Mouse (Mus musculus) right cerebral cortex, adult 2 months (tissue): Measurements from ENCODE around the gene Gm43302.
A peak's percentile ranks its signal among the peaks of the same experiment; 100 is the strongest.
"Not testable (repeated sequence)": the region's sequence is repeated elsewhere in the genome, so short reads cannot be mapped to it uniquely, and the experiment has no call there.

Experiments
- DNase-seq, 2 experiments: peaks; one replicate each; pipeline ENCODE4 v3.0.0; 2021 to 2022; ENCODE audit warnings: low spot score in 2 of 2

The Gm43302 gene

DNA sequence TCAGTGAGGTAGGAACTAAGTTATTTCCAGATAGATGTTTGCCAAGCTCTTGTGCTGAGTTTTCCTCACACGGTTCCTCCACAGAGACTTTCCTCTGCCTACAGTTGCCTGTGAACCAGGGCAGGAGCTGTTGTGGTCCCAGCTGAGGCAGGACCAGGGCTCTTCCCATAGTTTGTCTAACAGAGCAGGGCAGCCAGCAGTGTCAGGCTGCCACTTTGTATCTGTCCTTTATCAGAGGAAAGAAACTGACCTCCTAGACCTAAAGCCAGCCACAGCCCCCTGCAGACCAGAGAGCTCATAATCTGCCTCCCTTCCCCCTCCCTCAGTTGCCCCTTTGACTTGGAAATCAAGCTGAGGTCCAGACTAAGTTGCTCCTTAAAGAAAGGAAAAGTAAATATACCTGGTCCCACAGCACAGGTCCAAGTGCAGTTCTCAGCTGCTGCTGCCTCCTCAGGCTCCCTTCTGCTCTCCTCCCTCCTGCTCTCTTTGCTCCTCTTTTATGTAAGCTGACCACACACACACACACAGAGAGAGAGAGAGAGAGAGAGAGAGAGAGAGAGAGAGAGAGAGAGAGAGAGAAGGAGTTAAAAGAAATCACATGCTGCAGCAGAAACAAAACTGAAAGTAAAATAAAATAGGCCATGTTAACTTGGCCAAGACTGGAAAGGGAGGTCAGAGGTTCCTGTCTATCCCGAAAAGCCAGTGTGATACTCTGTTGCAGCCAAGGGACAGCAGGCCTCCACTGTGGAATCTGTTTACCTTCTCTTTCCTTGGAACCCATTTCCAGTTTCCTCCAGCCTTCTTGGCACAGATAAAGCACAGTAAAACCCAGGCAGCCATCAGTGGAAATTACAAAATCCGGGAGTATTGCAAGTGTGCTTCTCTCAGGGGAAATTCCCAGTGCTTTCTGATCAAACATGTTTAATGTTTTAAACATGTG lies at the start of gene Gm43302, which contains the start of gene Gbp6:
TSS of gene Gm43302 (minus strand) at position 470 of the 940 bp plus-strand sequence.
TSS of gene Gbp6 (minus strand) at position 473 of the 940 bp plus-strand sequence.
- peak in 1 of 2 experiments; percentile 2 for DNase-seq

DNA sequence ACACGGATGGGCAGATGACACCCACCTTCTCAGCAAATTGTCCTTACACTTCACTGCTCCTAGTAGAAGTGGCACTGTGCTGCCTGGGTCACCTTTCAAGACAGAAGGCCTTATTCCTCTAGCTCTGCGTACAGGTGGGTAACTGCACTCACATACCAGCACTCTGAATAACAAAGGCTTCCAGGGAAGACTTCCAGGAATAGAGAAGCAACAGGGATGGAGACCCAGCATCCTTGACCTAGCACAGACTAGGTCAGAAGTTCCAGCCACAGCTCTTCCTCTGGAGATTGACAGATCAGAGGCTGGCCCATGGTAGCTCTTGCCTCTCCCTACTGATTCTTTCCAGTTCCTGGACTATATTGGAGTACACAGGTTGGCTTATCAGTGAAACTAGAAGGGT lies 47.8 kb upstream of the Gm43302 start:
- DNase-seq = no peak

DNA sequence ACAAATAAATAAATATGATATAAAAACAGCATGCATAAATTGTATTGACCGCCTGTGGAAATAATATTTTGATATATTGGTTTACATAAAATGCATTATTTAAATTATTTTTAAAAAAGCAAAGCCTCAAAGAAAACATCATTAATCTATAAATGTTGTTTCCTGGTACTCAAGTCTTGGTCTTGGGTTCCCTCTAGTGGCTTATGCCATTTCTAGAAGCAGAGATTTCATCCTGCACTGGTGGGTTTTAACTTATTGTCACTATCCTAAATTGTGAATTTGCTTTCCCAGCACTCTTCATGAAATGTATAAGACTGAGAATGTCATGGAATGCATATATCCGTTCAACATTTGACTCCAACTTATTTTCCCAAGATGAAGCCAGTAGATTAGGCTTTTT lies 29.0 kb upstream of the Gm43302 start:
- DNase-seq = peak in 1 of 2 experiments; percentile 6

DNA sequence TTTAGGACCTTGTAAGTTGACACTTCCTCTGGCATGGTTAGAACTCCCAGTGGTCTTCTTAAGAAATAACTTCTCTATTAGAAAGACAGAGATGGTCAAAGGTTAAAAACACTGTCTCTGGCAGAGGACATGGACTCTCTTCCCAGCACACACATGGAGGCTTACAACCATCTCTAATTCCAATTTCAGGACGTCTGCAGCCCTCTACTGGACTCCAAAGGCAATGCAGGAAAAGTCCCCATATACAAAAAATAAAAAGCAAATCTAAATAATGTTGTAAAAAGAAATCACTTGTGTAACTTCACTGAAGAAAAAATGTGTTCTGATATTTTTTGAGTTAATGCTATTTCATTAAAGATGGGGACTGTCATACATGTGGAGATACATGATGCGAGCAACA lies 17.4 kb upstream of the Gm43302 start:
- DNase-seq = no peak

DNA sequence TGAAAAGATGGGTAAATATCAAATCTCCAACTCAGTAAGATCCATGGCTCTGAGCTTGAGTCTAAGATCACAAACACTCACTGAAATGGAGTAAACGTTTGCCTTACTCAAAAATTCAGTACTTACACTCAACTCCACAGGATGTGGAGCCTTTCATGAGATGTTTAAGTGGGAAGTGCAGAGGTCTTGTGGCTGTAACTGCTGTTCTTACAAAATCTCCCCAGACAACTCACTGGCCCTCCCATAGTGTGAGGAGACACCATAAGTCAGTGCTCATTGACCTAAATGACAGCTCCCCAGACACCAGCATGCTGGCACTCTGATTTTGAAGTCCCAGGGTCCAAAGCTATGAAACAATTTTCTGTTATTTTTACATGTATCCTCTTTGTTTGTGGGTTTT lies 15.7 kb upstream of the Gm43302 start:
- not testable (repeated sequence) for DNase-seq

DNA sequence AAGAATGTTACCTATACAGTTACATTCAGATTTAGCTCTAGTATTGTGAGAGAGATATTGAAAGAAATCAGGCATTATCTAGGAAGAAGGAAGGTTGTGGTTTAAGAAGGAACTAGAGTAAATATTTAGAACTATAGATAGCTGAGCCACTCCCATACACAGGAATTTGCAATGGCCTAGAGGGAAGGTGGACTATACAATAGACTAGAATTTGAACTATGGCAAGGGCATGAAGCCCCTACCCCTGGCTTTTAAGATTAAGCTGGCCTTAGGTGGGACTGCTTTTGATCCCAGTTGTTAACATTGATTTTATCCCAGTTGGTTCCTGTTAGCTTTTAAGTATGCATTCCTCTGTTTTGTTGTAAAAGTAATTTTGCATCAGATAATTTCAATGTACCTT lies 13.5 kb upstream of the Gm43302 start:
- DNase-seq = not testable (repeated sequence)

DNA sequence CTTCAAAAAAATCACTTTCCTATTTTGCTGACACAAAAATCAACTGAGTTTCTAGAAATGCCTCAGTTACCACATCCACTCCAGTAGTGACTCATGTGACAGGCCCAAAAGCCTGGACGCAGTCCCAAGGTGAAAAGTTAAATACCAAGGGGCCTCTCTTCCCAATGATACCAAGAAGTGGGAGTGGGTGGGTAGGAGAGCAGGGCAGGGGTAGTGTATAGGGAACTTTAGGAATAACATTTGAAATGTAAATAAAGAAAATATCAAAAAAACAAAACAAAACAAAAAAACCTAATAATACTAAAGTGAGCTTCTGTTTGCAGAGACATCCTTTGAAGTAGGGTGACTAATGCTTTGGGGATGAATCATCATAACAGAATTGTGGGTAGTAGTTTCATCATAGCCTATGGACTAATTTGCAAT lies 12.7 kb upstream of the Gm43302 start:
- no peak for DNase-seq

DNA sequence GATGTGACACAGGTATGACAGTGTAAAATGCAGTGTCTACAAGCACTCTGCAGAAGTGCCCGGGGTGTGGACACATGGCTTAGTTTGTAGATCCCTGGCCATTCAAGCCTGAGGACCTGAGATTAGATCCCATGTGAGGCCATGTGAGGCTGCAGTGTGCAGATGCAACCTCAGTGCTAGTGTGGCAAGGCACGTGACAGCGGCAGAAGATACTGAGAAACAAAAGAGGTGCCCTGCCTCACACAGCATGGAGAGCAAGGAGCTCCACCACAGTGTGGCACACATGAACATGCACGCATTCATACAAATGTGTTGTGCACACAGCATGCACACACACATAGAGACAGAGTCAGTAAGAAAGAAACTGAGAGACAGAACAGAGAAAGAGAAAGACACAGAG lies 12.2 kb upstream of the Gm43302 start:
- DNase-seq = not testable (repeated sequence)

DNA sequence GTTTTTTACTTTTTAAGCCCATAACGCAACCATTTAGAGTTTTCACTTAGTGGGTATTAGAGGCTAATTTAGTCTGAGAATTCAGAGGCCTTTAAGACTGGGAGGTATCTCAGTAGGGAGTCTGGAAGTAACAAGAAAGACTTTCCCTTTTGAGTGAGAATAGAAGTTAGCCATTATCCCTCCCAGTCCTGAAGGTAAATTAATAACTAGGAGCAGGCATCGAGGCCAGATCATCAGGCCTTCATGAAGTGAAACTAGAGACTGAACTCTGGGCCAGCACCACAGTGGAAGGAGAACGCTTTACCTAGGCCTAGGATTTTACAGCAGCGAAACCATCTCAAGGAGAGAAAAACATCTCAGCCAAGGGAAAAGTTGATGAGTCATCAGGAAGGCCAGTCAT lies 8.5 kb upstream of the Gm43302 start:
- DNase-seq = no peak

DNA sequence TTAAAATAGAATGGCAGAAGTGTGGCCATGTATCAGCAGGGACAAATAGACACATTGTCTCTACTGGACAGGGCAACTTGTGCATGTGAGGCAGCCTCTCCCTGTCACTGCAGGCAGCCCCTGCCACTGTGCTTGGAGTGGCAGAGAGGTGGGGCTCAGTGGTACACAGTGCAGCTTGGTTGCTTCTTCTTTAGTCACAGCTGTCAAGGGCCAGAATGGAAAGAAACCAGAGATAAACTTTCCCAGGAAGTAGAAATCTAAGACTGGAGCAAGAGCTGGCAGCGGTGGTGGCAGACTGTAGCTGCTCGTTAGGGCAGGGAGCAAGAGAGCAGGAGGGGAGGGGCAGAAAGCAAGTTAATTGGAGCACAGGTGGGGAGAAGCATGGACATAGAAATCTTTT lies 8.0 kb upstream of the Gm43302 start:
- DNase-seq = no peak

DNA sequence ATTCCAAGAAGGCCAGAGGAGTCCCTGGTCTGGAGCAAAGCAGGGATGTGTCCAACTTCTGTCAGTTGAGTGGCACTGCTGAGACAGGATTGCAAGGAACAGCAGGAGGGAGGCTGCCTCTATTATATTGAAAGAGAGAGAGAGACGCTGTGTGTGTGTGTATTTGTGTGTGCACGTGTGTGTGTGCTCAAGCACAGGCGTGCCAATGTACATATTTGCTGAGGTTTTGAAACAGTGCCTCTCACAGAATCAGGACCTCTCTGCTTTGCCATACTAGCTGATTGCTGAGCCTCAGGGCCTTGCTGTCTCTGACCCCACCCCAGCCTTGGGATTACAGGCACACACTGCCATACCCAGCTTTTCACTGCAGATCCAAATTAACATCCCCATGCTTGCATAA lies 2.3 kb upstream of the Gm43302 start:
- DNase-seq = no peak

DNA sequence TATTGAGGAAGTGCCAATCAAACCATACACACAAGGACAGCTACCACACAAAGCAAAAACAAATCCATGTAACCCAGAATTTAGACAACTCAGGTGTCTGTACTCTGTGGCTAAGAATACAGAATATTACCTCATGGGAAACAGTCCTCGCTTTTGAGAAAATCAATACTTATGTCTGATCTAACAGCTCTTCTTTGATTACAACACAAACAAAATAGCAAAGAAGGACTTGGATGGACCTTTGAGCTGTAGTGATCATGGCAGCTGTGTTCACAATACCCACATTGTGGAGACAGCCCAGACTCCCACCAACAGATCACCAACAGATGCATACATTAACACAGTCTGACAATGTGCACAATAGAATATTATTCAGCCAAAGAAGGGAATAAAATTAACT lies 1.0 kb downstream of the Gm43302 start:
- no peak for DNase-seq

DNA sequence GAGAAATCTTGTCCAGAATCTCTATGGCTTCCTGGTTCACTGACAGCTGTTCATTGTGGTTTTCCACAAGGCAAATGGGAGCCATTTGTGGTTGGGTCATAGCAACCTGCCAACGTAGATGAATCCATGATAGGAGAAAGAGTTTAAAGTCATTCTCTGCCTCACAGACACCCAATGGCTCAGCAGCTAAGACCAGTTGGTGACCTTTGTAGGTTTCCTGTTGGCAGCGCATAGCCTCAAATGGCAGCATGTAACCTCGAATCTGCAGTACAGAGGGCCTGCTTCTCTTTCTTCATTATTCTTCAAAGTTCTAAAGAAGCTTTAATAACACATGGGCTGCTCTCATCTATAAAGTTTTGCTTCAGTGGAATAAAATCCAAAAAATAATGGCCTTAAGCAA lies 2.6 kb downstream of the Gm43302 start:
- DNase-seq = not testable (repeated sequence)

DNA sequence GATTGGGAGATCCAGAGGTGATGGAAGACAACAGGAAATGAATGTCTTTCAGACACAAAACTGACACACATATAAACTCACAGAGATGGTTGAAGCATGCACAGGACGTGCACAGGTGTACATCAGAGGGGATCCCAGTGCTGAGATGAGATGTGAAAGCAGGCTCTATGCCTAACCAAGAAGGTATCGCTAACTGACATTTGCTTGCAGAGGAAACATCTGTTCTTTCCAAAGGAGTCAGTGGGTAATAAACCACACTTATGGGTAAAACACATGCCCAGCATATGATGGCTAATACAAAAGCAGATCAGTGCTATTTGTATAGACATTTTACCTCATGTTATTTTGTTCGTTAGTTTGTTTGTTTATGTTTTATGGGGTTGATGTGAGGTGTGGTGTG lies 32.8 kb downstream of the Gm43302 start:
- DNase-seq = not testable (repeated sequence)

DNA sequence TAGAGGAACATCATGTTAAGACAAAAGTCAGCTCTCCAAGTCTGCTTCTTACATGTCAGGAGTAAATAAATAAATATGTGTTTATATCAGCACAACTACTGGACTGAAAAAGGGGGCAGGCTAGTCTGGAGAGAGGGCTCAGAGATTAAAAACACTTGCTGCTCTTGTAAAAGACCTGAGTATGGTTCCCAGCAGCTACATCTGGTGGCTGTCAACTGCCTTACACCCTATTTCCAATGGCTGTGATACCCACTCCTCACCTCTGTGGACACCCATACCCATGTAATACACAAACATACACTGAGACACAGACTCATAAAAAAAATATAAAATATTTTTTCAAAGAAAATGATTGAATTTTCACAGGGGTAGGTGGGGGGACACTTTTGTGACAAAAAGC lies 41.0 kb downstream of the Gm43302 start:
- DNase-seq = no peak

DNA sequence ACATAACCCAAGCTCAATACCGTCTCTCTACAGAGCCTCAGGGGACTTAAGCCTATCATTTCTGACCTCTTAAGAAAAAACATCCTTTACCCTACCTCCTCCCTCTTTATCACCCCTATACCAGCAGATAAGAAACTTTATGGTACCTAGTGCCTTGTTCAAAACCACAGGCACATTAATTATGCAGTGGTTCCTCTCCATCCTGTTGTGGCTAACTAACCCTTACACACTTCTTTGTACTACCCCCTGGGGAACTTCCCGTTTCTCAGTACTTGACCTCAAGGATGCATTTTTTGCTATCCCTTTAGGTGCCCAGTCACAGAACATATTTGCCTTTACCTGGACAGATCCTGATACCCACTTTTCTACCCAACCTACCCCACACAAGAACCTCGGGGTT lies 48.8 kb downstream of the Gm43302 start:
- DNase-seq = not testable (repeated sequence)

DNA sequence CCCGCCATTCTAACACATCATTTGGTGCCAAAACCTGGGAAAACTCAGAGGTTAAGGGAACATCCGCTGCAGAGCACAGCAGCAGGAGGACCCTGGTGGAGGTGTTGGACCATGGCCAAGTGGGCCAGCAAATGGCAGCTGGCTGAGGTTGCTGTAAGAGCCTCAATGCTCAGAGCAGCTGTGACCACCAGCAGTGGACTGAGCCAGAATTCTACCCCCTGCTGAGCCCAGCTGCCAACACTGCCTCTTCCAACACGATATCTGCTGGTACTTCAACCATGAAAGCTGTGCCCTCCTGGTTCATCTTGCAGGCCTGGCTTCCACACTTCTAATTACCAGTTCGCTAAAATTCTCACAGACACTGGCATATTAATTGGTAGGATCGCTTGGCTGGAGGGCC lies 52.5 kb downstream of the Gm43302 start:
- DNase-seq = not testable (repeated sequence)

DNA sequence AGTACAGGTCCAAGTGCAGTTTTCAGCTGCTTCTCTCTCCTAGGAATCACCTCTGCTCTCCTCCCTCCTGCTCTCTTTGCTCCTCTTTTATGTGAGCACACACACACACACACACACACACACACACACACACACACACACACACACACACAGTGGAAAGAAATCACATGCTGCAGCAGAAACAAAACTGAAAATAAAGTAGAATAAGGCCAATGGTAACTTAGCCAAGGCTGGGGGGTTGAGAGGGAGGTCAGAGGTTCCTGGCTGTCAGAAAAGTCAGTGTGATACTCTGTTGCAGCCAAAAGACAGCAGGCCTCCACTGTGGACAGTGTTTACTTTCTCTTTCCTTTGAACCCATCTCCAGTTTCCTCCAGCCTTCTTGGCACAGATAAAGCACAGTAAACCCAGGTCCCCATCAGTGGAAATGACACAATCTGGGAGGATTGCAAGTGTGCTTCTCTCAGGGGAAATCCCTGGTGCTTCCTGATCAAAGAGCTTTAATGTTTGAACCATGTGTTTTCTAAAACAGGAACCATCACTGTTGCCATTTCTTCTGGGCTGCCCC lies 53.9 kb downstream of the Gm43302 start, which contains the start of gene Gbp10:
TSS of gene Gbp10 (minus strand) at position 51 of the 565 bp plus-strand sequence.
- not testable (repeated sequence) for DNase-seq

DNA sequence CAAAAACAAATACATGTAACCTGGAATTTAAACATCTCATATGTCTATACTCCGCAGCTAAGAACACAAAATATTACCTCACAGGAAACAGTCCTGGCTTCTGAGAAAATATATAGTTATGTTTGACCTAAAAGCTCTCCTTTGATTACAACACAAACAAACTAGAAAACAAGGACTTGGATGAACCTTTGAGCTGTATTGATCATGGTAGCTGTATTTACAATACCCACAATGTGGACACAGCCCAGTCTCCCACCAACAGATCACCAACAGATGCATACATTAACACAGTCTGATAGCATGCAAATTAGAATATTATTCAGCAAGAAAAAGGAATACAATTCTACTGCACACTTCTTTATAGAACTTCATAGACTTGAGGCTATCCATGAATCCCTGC lies 55.1 kb downstream of the Gm43302 start:
- DNase-seq = not testable (repeated sequence)

DNA sequence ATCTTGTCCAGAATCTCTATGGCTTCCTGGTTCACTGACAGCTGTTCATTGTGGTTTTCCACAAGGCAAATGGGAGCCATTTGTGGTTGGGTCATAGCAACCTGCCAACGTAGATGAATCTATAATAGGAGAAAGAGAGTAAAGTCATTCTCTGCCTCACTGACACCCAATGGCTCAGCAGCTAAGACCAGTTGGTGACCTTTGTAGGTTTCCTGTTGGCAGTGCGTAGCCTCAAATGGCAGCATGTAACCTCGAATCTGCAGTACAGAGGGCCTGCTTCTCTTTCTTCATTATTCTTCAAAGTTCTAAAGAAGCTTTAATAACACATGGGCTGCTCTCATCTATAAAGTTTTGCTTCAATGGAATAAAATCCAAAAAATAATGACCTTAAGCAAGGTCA lies 57.5 kb downstream of the Gm43302 start:
- DNase-seq = not testable (repeated sequence)

DNA sequence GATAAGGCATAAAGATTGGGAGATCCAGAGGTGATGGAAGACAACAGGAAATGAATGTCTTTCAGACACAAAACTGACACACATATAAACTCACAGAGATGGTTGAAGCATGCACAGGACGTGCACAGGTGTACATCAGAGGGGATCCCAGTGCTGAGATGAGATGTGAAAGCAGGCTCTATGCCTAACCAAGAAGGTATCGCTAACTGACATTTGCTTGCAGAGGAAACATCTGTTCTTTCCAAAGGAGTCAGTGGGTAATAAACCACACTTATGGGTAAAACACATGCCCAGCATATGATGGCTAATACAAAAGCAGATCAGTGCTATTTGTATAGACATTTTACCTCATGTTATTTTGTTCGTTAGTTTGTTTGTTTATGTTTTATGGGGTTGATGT lies 84.5 kb downstream of the Gm43302 start:
- DNase-seq = not testable (repeated sequence)

DNA sequence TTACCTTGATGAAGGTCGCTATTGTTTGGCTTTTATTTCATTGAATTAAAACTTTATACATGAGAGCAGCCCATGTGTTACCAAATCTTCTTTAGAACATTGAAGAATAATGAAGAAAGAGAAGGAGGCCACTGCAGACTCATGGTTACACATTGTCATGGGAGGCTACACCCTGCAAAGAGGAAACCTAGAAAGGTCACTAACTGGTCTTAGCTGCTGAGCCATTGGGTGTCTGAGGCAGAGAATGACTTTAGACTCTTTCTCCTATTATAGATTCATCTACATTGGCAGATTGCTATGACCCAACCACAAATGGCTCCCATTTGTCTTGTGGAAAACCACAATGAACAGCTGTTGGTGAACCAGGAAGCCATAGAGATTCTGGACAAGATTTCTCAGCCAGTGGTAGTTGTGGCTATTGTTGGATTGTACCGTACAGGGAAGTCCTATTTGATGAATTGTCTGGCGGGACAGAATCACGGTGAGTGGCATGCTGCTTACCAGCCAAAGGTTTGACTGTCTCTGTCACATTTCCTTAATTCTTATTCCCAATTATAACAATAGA lies 92.6 kb downstream of the Gm43302 start:
- not testable (repeated sequence) for DNase-seq

DNA sequence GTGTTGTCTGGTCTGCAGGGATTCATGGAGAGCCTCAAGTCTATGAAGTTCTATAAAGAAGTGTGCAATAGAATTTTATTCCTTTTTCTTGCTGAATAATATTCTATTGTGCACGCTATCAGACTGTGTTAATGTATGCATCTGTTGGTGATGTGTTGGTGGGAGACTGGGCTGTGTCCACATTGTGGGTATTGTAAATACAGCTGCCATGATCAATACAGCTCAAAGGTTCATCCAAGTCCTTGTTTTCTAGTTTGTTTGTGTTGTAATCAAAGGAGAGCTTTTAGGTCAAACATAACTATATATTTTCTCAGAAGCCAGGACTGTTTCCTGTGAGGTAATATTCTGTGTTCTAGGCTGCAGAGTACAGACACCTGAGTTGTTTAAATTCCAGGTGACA lies 94.3 kb downstream of the Gm43302 start:
- not testable (repeated sequence) for DNase-seq
